Comparison of ENCODE assay signal across 8 mouse cellular contexts in the genomic region with DNA sequence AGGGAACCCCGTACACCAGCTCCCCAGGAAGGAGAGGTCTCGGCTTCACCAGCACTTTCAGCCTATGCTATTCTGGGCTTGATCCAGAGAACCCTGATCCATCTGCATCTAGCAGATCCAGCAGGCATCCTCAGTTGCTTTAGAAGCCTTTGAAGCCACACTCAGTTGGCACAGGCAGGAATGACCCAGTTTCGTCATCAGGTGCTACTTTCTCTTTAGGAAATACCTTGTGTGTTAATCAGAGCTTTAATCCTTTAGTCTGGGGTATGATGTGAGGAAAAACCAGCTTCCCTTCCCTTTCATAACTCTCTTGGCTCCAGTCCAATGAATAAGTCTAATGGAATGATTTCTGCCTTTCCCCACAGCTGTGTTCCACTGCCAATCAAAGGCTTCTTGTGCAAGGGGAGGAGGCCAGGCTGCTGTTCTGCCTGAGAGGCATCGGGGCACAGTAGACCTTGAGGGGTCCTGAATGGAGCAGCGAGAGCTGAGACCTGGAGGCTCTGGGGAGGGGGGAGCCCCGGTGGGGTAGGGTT.
DNase-seq lines count a peak whose midpoint lies in the region; ATAC-seq and TF ChIP-seq lines count a peak whose summit lies in the region.
"Had no signal": no experiment of that assay in that cellular context is flagged by ENCODE, and none has a peak within 500 bp of the region (broad histone marks: within the 10 kb centered on the region; RNA-seq: fewer than 3 reads in every experiment).

No protein-coding gene starts in this region.

- no peaks in the 10 kb centered on the region for H3K9me3 ChIP-seq in embryonic facial prominence, embryonic 11.5 days (replicated peaks; ENCODE audit: control insufficient read depth, low read length)
- H3K9me3 ChIP-seq in heart, postnatal 0 days (replicated peaks; ENCODE audit: control insufficient read depth, low read length), result no peaks in the 10 kb centered on the region
- H3K9me3 ChIP-seq in limb, embryonic 13.5 days, result no peaks in the 10 kb centered on the region

- peak; percentile 3 to 11 for DNase-seq in left cerebral cortex, postnatal 25 days (ENCODE audit: low spot score in 2 of 2)
- no peak for DNase-seq in left cerebral cortex, adult 2 months (ENCODE audit: extremely low spot score in 1 of 2, low spot score in 2 of 2)
- DNase-seq in embryonic facial prominence, embryonic 11.5 days (ENCODE audit: low spot score), result peak; percentile 32
- DNase-seq in heart, postnatal 0 days (ENCODE audit: low spot score), result peak; percentile 62
- DNase-seq in retina, postnatal 1 day, result peak; percentile 74

- H3K4me3 ChIP-seq in left cerebral cortex, adult 2 months, result no peak overlapping the region
- no peak overlapping the region for H3K4me3 ChIP-seq in embryonic facial prominence, embryonic 11.5 days (ENCODE audit: low read depth, low read length)
- no peak overlapping the region for H3K4me3 ChIP-seq in heart, postnatal 0 days (ENCODE audit: low read depth, low read length)
- 0 out of 2 replicates have a peak overlapping the region, but pooled peaks have one; percentile 8 for H3K4me3 ChIP-seq in limb, embryonic 13.5 days

- no peak overlapping the region for H3K4me2 ChIP-seq in embryonic facial prominence, embryonic 11.5 days (ENCODE audit: low read depth, low read length)
- H3K4me2 ChIP-seq in heart, postnatal 0 days (ENCODE audit: low read depth, low read length), result peak overlapping the region; percentile 28; the same call in 1 of the 2 replicates
- peak overlapping the region; percentile 50 for H3K4me2 ChIP-seq in limb, embryonic 13.5 days (replicated peaks)

- no peak overlapping the region for H3K9ac ChIP-seq in embryonic facial prominence, embryonic 11.5 days (replicated peaks; ENCODE audit: low read length)
- H3K9ac ChIP-seq in heart, postnatal 0 days (replicated peaks; ENCODE audit: low read depth, low read length), result no peak overlapping the region
- H3K9ac ChIP-seq in limb, embryonic 13.5 days, result no peak overlapping the region

- intact Hi-C loops in left cerebral cortex, postnatal 25 days (cut with DNase I), result no loop called here
- intact Hi-C loops in left cerebral cortex, adult 2 months (cut with DNase I), result no loop called here

- H3K36me3 ChIP-seq in embryonic facial prominence, embryonic 11.5 days (replicated peaks; ENCODE audit: control insufficient read depth, insufficient read depth, low read depth, low read length), result no peaks in the 10 kb centered on the region
- no peaks in the 10 kb centered on the region for H3K36me3 ChIP-seq in heart, postnatal 0 days (replicated peaks; ENCODE audit: control insufficient read depth, insufficient read depth, low read length)
- no peaks in the 10 kb centered on the region for H3K36me3 ChIP-seq in limb, embryonic 13.5 days

- no peak for TF ChIP-seq EP300 in heart, postnatal 0 days (IDR thresholded peaks at IDR 0.05; ENCODE audit: low read depth)

- 49% methylated on average over 6 of the region's 6 CpGs for WGBS in embryonic facial prominence, embryonic 11.5 days
- WGBS in heart, postnatal 0 days, result 26% methylated on average over 6 of the region's 6 CpGs
- 25% methylated on average over 6 of the region's 6 CpGs for WGBS in limb, embryonic 13.5 days

- no peaks in the 10 kb centered on the region for H3K27me3 ChIP-seq in embryonic facial prominence, embryonic 11.5 days (ENCODE audit: control insufficient read depth, insufficient read depth, low read length)
- H3K27me3 ChIP-seq in heart, postnatal 0 days (ENCODE audit: control insufficient read depth, insufficient read depth, low read length), result no peaks in the 10 kb centered on the region
- no peaks in the 10 kb centered on the region for H3K27me3 ChIP-seq in limb, embryonic 13.5 days

- TF ChIP-seq CTCF in left cerebral cortex, adult 2 months (IDR thresholded peaks at IDR 0.05), result no peak
- no peak for TF ChIP-seq CTCF in heart, postnatal 0 days (IDR thresholded peaks at IDR 0.05; ENCODE audit: low read depth)

- no peaks in the 10 kb centered on the region for H3K4me1 ChIP-seq in embryonic facial prominence, embryonic 11.5 days (ENCODE audit: control insufficient read depth, insufficient read depth, low read length)
- H3K4me1 ChIP-seq in heart, postnatal 0 days (ENCODE audit: control insufficient read depth, insufficient read depth), result peaks cover 10% of the 10 kb centered on the region; the same call in 1 of the 2 replicates
- peaks cover 22% of the 10 kb centered on the region for H3K4me1 ChIP-seq in limb, embryonic 13.5 days

- no peak overlapping the region for H3K27ac ChIP-seq in left cerebral cortex, adult 2 months
- H3K27ac ChIP-seq in embryonic facial prominence, embryonic 11.5 days (replicated peaks; ENCODE audit: low read depth, low read length), result no peak overlapping the region
- H3K27ac ChIP-seq in heart, postnatal 0 days (ENCODE audit: low read depth), result peak overlapping the region; percentile 44; the same call in 1 of the 2 replicates
- peak overlapping the region; percentile 64; the same call in 1 of the 2 replicates for H3K27ac ChIP-seq in limb, embryonic 13.5 days
- H3K27ac ChIP-seq: macrophage had no signal

- peak; percentile 63 for ATAC-seq in embryonic facial prominence, embryonic 11.5 days (replicated peaks; ENCODE audit: insufficient number of reproducible peaks, low FRiP score, low TSS enrichment, low read depth)
- ATAC-seq in heart, postnatal 0 days (ENCODE audit: insufficient read depth, low read depth), result peak; percentile 60; the same call in 1 of the 2 replicates
- ATAC-seq in limb, embryonic 13.5 days (ENCODE audit: low FRiP score, low read depth), result peak; percentile 85
- no peak for ATAC-seq in megakaryocyte progenitor cell, adult 5-6 weeks (replicated peaks; ENCODE audit: poor library complexity)

Comparison
In these comparisons a context has a peak if more than half of its experiments do, and no peak if none do; other contexts are left out.
1. DNase-seq: peak in left cerebral cortex, postnatal 25 days (2 of 2), embryonic facial prominence, embryonic 11.5 days (single experiment), heart, postnatal 0 days (single experiment) and retina, postnatal 1 day (single experiment); none in left cerebral cortex, adult 2 months (0 of 2).
2. H3K27ac ChIP-seq: peak in heart, postnatal 0 days (single experiment) and limb, embryonic 13.5 days (single experiment); none in left cerebral cortex, adult 2 months (single experiment) and embryonic facial prominence, embryonic 11.5 days (single experiment).